Mouse (Mus musculus) effector memory CD4-positive, alpha-beta T cell, adult 5 months (primary cell): ENCODE data around the gene Pappa. TPM values are rescaled to one million over a fixed set of nuclear protein-coding genes. Genes with fewer than 3 reads are reported as not detected.

Experiments
- polyA plus RNA-seq: library from polyadenylated mRNA; unstranded; fragments of 100-300 nt; shearing (Covaris generic); gene quantifications from one replicate; pipeline ENCODE4 v1.2.1, GENCODE M21; 2017

Pappa gene
- polyA plus RNA-seq: 0.04 TPM

DNA sequence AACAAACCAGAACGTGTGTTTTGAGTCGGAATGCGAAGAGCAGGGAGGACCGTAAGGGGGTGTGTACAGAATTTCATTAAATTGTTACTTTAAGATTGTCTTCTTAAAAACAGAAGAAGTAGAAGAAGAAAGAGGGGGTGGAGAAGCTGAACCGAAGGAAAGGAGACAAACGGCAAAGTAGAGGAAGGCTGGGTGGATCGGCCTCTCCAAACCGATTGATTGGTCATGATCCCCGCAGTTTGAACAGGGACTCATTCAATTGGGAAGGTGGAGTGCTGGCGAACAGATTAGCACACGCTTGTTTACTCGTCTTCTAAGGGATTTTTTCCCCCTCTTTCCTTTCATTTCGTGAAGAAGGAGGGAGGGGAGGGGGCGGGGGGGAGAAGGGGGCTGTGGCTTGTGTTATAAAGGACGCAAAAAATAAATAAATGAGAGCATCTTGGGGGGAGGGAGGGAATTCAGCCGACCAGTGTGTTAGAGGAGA, at the start of gene Pappa:
TSS of gene Pappa (plus strand) at position 434 of the 484 bp plus-strand sequence.

